Mouse (Mus musculus) heart, embryonic 14.5 days (tissue): ENCODE data around the gene Elovl4. TPM values are rescaled to one million over a fixed set of nuclear protein-coding genes. Genes with fewer than 3 reads are reported as not detected.

ENCODE experiments used
- ATAC-seq: fragments of 200-750 bp; cut with Nextera tagmentation; 2 replicates; pipeline ENCODE4 v1.8.0; 2017; ENCODE audit warnings: low read depth, moderate TSS enrichment; ENCODE audit not compliant: insufficient number of reproducible peaks, insufficient read depth, low FRiP score
- H3K27ac ChIP-seq, 2 experiments: fragments of 200-500 bp in 1 of 2; fragments of 300-500 bp in 1 of 2; sonication (generic) in 1 of 2; replicated peaks in 1 of 2; 2 replicates each; pipeline ENCODE4 v1.5.1; 2012 to 2014; ENCODE audit warnings: low read depth in 2 of 2, low read length in 2 of 2, control low read depth in 1 of 2, mild to moderate bottlenecking in 1 of 2, mixed read lengths in 1 of 2; ENCODE audit not compliant: control insufficient read depth in 1 of 2, insufficient read depth in 1 of 2
- H3K27me3 ChIP-seq: fragments of 300-500 bp; sonication (generic); 2 replicates; pipeline ENCODE4 v1.6.1; 2014; ENCODE audit warnings: mild to moderate bottlenecking, low read length, control low read depth; ENCODE audit not compliant: control insufficient read depth, insufficient read depth
- H3K36me3 ChIP-seq: fragments of 300-500 bp; sonication (generic); 2 replicates; pipeline ENCODE4 v1.6.1; 2014; ENCODE audit warnings: mild to moderate bottlenecking, control low read depth, low read length, mixed read lengths; ENCODE audit not compliant: control insufficient read depth, insufficient read depth
- H3K4me1 ChIP-seq, 2 experiments: fragments of 200-500 bp in 1 of 2; fragments of 300-500 bp in 1 of 2; sonication (generic) in 1 of 2; 2 replicates each; pipeline ENCODE4 v1.6.1; 2012 to 2014; ENCODE audit warnings: low read length in 2 of 2, control low read depth in 1 of 2, mixed read lengths in 1 of 2; ENCODE audit not compliant: control insufficient read depth in 2 of 2, insufficient read depth in 2 of 2
- H3K4me2 ChIP-seq: fragments of 300-500 bp; sonication (generic); 2 replicates; pipeline ENCODE4 v1.6.1; 2014; ENCODE audit warnings: mild to moderate bottlenecking, low read length
- H3K4me3 ChIP-seq, 2 experiments: fragments of 200-500 bp in 1 of 2; fragments of 300-500 bp in 1 of 2; sonication (generic) in 1 of 2; 2 replicates each; pipeline ENCODE4 v1.5.1; 2012 to 2014; ENCODE audit warnings: low read length in 2 of 2, mild to moderate bottlenecking in 2 of 2, control low read depth in 1 of 2, low read depth in 1 of 2, moderate library complexity in 1 of 2; ENCODE audit not compliant: control insufficient read depth in 1 of 2, insufficient read depth in 1 of 2
- H3K9ac ChIP-seq: fragments of 300-500 bp; sonication (generic); 2 replicates; pipeline ENCODE4 v1.6.1; 2014; ENCODE audit warnings: mild to moderate bottlenecking, low read length
- H3K9me3 ChIP-seq: fragments of 300-500 bp; sonication (generic); 2 replicates; pipeline ENCODE4 v1.6.1; 2016; ENCODE audit warnings: low read length, control low read depth; ENCODE audit not compliant: control insufficient read depth
- WGBS: fragments of 180-500 bp; shearing (Covaris S2); extraction: QIAGEN DNeasy Blood & Tissue Kit; methylation state at CpG from one replicate; pipeline ENCODE4 v1.1.7; 2014; 5-methylcytosine and 5-hydroxymethylcytosine counted together
- polyA plus RNA-seq: library from polyadenylated mRNA; unstranded; fragments of >200 nt; fragmentation: Nextera tagmentation; extraction: Ambion mirVana; gene quantifications from 2 replicates; pipeline ENCODE4 v1.2.1, GENCODE M21; 2014

The Elovl4 gene
- polyA plus RNA-seq, 1 experiment from 2014 or later = 3.2 TPM

DNA sequence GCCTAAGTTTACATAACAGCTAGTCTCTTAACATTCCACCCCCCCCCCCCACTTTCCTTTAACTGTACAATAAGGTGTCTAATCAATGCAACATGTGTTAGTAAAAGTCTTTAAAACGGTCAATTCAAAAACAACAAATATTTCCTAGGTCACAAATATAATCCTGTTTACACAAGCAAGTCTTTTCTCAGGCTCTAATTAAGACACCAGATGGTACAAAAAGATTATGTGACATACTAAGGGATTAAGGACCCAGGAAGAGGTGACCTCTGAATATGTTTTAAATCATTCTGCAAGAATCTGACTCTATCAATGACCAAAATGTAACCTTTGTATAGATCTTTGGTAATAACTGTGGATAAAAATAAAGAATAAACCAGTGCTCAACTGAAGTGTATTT, 20.6 kb downstream of the Elovl4 start:
- no peak overlapping the region for H3K27ac ChIP-seq
- no peak overlapping the region for H3K4me2 ChIP-seq
- no peak overlapping the region for H3K9ac ChIP-seq
- no peaks in the 10 kb centered on the region for H3K9me3 ChIP-seq
- H3K4me1 ChIP-seq = no peaks in the 10 kb centered on the region
- 85% methylated on average over 1 of the region's 1 CpGs for WGBS
- ATAC-seq = no peak
- H3K27me3 ChIP-seq = no peaks in the 10 kb centered on the region
- no peak overlapping the region for H3K4me3 ChIP-seq
- H3K36me3 ChIP-seq = no peaks in the 10 kb centered on the region

DNA sequence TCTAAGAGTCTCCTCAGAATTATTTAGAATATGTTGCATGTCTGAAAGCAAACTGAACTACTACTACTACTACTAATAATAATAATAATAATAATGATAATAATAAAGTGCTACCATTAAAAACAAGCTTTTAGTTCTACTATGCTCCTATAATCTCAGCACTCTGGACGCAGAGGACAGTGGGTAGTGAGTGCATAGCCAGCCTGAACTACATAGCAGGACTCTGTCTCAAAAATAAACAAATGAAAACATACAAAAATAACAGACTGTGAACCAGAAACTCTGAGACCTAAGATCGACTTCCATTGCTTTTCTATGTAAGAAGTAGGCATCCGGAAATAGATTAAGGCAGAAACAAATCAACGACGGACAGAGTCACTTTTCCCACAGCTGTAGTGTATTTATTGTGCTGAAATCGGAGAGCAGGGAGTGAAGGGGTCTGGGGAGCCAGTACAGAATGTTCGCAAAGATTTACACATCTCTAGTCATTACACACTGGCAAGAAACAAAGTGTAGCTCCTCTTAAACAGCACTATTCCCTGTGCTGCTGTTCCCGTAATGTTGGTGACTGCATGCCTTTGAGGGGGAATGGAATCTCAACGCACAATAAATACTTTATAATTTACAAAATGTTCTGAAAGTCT, 27.6 kb downstream of the Elovl4 start:
- Histone ChIP-seq H3K36me3 (no peaks in the 10 kb centered on the region), H3K4me1 (no peaks in the 10 kb centered on the region), H3K4me2 (no peak overlapping the region), H3K27me3 (no peaks in the 10 kb centered on the region), H3K27ac (no peak overlapping the region), H3K9ac (no peak overlapping the region), H3K9me3 (no peaks in the 10 kb centered on the region), H3K4me3 (no peak overlapping the region)
- no peak for ATAC-seq
- whole genome bisulfite sequencing = 75% methylated on average over 9 of the region's 9 CpGs

- Histone ChIP-seq H3K9ac (no peak overlapping the region), H3K4me1 (no peaks in the 10 kb centered on the region), H3K27me3 (no peaks in the 10 kb centered on the region), H3K9me3 (no peaks in the 10 kb centered on the region), H3K4me2 (no peak overlapping the region), H3K36me3 (no peaks in the 10 kb centered on the region), H3K4me3 (no peak overlapping the region), H3K27ac (no peak overlapping the region)
- WGBS = 88% methylated on average over 4 of the region's 4 CpGs
- no peak for ATAC-seq
Measured at GRCm38 (mm10) chr9:83761318-83761717, 44.8 kb downstream of the Elovl4 start.

DNA sequence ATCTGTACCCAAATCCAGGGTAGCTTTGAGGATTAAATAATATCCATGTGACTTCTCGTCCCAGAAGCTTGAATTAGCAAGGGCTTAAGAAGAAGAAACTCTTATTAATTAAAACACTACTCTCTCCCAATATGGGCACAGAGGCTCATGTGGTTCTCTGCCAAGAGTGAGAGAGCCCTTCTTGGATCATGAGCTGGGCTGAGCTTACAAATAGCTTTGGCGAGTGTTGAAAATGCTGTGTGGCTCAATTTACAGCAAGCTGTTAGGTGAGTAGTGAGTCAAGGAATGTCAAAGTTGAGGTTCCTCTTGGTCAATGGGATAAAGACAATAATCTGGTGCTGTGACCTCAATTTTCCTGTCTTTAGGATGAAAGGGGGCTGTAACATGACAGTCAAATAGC, 74.2 kb downstream of the Elovl4 start:
- Histone ChIP-seq H3K4me2 (no peak overlapping the region), H3K9me3 (no peaks in the 10 kb centered on the region), H3K27ac (no peak overlapping the region), H3K27me3 (no peaks in the 10 kb centered on the region), H3K9ac (no peak overlapping the region), H3K4me1 (peaks cover 0 to 4% of the 10 kb centered on the region in 2 experiments; a peak in 1 of 4 replicates), H3K4me3 (no peak overlapping the region), H3K36me3 (no peaks in the 10 kb centered on the region)
- 71% methylated on average over 2 of the region's 2 CpGs for WGBS
- no peak for ATAC-seq

DNA sequence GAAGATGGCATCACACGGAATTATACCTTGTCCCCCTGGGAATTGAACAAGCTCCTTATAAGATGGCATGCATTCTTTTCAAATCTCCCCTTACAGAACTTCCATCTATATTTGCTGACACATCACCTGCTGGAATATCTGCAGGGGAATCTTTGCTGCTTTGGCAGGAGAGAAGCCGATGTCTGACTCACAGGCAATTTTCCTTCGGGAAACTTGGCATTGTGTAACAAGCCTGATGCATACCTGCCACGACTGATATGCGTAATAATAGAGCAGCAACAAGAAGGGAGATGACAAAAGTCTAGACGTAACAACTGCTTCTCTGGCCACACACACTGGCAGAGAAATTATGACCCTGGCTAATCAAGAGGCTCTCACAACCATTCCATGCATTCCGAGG, 75.2 kb downstream of the Elovl4 start:
- no peaks in the 10 kb centered on the region for H3K27me3 ChIP-seq
- WGBS = 64% methylated on average over 7 of the region's 7 CpGs
- no peak overlapping the region for H3K4me3 ChIP-seq
- ATAC-seq = no peak
- no peak overlapping the region for H3K27ac ChIP-seq
- H3K4me2 ChIP-seq = no peak overlapping the region
- no peaks in the 10 kb centered on the region for H3K9me3 ChIP-seq
- no peaks in the 10 kb centered on the region for H3K36me3 ChIP-seq
- no peak overlapping the region for H3K9ac ChIP-seq
- H3K4me1 ChIP-seq = peaks cover 2 to 6% of the 10 kb centered on the region in 2 experiments; a peak in 2 of 4 replicates

Other genes starting within 250 kb of the Elovl4 start
- 14.9 and 15.7 TPM in 2 replicates for gene Ttk, start 28.4 kb upstream of the Elovl4 start, polyA plus RNA-seq
- gene Bckdhb, start 118.9 kb upstream of the Elovl4 start, polyA plus RNA-seq = 52.8 and 56.4 TPM in 2 replicates